Mouse (Mus musculus) thymus, postnatal 36 days (tissue): Measurements from ENCODE around the gene Uba1.

ENCODE experiments used
- DNase-seq, 2 experiments: peaks; one replicate each; pipeline ENCODE4 v3.0.0; 2022; ENCODE audit warnings: mixed read lengths in 2 of 2

Uba1 gene

GRCm38 (mm10) chrX:20658026-20658652, at the start of gene Uba1:
Uba1 (plus strand) TSS chrX:20658326.
- DNase-seq: peak; percentile 80 to 89

DNA sequence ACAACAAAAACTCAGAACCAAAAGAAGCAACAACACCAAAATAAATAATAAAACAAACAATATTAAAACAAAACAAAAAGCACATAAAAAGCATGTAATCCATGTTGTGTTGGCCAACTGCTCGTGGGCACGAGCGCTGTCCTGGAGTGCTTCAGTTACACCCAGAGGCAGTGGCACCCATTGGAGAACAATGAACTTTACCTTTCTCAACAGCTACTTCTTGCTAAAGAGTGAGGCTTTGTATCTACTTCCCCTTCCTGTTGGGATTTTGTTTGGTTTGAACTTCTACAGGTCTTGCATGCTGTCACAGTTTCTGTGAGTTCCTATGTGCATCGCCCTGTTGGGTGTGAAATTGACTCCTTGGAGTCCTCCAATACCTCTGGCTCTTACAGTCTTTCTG, 49.6 kb upstream of the Uba1 start:
- DNase-seq: no peak

- DNase-seq: no peak
Observed at GRCm38 (mm10) chrX:20616861-20617175, 41.3 kb upstream of the Uba1 start.

DNA sequence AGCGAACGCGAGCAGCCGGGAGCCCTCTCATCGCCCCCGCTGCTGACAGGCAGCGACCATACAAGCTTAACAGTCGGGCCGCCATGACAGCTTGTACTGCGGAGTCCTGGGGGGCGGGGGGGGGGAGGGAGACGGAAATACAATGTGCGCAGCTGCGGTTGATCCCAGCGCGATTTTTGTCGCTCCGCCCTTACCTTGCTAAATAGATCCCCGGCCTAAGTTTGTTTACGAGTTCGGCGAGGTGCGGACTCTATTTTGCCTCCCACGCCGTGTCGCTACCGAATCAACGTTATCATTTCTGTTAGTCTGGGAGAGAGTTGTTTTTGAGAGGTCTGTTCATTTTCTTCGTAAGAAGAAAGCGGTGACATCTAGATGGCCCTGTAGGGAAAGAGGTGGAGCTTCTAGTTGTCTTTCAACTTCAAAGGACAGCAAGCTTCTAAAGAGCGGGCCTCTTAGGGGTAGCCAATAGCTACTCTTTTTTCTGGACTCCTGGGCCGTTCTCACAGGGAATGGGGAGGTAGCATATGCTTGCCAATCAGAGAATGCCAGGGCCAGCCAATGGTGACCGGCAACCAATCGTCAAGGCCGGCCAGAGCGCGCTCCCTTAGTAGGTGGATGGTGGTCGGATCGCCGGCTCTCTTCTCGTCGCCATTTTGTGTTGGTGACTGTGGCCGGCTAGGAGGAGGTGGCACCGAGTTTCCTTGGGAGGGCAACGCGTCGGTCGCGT, 40.8 kb upstream of the Uba1 start, which contains the start of the genes Rbm10 and Ndufb11:
Rbm10 (plus strand) TSS at position 328 of the 727 bp plus-strand sequence.
Ndufb11 (minus strand) TSS at position 444 of the 727 bp plus-strand sequence.
- DNase-seq: peak; percentile 70 to 74

GRCm38 (mm10) chrX:20617903-20618399, 40.2 kb upstream of the Uba1 start:
- peak; percentile 59 to 71 for DNase-seq

DNA sequence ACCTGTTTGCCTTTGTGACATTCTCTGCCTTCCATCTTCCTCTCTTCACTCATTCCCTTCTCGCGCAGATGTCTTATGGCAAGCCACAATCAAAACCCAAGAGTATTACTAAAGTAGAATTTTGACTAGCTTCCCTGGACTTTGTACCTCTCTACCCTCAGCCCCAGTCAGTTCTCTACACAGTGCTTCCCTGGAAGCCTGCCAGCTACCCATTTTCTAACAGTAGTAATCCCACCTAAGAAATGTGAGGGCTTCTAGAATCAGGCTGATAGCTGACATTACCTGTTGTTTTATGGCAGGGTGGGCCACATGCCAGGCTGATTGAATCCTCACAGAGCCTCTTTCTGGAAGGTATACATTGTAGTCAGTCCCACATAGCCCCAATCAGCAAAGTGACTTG, 20.0 kb upstream of the Uba1 start:
- no peak for DNase-seq

DNA sequence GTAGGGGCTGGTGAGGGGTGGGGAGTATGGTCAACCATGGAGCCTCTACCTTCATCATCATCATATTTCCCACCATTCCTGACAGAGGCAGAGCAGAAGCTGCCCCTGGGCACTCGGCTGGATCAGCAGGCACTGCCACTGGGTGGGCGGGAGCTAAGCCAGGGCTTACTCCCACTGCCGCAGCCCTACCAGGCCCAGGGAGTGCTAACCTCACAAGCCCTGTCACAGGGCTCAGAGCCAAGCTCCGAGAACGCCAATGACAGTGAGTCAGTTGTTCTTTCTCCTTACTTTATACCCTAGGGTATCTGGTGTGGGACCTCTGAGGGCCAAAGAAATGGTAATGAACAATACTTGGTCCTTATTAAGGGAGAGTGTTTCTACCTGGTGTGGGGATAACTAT, 13.3 kb upstream of the Uba1 start:
- DNase-seq: no peak

GRCm38 (mm10) chrX:20657593-20657992, 533 bp upstream of the Uba1 start:
- no peak for DNase-seq

GRCm38 (mm10) chrX:20658891-20659406, 823 bp downstream of the Uba1 start:
- peak; percentile 18 to 21 for DNase-seq

DNA sequence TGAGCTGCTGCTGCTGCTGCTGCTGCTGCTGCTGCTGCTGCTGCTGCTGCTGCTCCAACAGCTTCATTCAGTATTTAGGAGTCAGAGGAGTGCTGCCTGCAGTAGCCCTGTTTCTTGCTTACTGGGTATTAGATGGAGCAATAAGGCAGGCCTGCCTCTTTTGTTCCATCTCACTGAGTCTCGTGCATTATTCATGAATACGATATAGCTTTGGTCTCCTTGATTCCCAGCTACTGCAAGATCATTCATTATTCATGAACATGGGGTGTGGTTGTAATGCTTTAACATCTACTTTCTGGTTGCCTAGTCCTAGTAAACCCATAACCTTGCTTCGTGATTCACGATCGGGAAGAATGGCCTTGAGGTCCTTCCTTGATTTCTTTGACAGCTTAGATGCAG, 4.2 kb downstream of the Uba1 start:
- no peak for DNase-seq

- DNase-seq: peak; percentile 78 to 85
Observed at GRCm38 (mm10) chrX:20662716-20663443, 4.8 kb downstream of the Uba1 start.

DNA sequence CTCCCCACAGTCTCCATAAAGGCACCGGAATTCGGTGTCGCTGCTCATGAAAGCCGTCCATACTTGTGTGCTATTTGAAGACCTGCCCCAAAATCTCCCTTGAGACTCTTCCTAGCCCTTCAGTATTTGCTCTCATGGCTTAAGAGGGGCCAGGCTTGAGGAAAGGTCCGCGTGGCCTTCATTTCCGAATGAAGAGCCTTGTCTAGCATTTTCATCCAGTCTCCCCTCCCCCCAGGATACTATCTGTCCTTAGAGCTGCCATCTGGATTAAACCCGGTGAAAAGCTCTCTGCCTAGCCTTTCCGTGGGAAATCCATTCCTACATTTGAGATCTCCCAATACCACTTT, 5.3 kb downstream of the Uba1 start:
- no peak for DNase-seq

DNA sequence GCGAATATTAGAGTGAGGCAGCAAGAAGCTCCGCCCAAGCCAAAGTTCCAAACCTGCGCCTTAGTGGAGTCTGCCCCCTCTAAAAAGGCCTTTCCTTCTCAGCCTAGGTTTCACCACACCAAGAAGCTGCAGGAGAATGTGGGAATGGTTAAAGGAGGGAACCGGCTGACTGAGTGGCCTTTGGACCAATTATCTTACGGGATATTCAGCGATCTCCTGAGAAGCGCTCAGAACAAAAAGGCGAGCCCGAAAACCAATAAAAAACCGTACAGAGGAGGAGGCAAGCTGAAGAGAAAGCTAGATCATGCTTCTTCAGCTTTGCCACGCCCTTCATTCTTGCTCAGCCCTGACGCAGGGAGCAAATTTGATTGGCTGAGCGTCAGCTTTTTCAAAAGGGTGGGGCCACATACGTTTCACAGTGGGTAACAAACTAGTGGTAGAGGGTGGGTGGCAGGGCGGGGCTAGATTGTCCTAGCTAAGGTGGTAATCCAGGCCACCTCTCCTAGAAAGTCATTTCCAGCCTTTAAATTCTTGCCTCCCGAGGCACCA, 29.5 kb downstream of the Uba1 start, which contains the start of gene Cdk16:
Cdk16 (plus strand) TSS at position 436 of the 549 bp plus-strand sequence.
- DNase-seq: peak; percentile 76 to 87

- peak; percentile 78 to 89 for DNase-seq
Observed at GRCm38 (mm10) chrX:20688068-20688547, 30.0 kb downstream of the Uba1 start.

GRCm38 (mm10) chrX:20688615-20689014, 30.5 kb downstream of the Uba1 start:
- DNase-seq: peak; percentile 61 to 69

DNA sequence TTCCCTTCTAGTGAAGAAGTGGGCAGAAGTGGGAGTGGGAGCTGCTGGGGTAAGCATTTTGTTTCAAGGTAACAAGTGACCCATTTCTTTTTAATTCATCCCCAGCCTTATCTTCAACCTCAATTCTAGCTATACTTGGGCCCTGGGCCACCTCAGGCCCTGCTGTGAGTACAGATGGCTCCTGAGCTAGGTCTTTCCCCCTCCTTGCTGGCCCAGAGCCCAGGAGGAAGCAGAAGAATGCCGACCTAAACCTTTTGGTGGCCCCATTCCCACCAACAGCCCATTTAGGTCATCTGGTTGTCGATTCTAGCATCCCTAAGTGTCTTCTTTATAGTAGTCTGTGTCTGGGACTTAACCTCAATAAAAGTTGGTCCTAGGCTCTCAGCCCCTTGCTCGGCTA, 33.4 kb downstream of the Uba1 start:
- no peak for DNase-seq

DNA sequence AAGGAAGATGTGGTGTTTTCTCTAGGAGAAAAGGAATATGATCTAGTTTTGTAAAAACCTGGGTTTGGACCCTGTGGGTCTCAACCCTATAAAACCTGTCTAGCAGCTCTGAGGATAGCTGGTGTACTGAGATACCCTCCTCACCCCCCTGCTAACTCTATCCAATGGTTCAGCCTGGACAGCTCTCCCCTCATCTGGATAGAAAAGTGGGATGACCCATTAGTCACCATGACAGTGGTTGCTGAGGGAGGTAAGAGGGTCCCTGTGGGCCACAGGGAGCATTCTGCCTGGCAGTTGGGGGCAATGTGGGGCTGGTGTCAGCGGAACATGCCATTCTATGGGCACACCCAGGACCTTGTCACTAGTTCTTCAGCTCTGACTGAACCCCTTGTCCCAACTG, 34.5 kb downstream of the Uba1 start:
- DNase-seq: no peak

- DNase-seq: no peak
Observed at GRCm38 (mm10) chrX:20695842-20696241, 37.7 kb downstream of the Uba1 start.

DNA sequence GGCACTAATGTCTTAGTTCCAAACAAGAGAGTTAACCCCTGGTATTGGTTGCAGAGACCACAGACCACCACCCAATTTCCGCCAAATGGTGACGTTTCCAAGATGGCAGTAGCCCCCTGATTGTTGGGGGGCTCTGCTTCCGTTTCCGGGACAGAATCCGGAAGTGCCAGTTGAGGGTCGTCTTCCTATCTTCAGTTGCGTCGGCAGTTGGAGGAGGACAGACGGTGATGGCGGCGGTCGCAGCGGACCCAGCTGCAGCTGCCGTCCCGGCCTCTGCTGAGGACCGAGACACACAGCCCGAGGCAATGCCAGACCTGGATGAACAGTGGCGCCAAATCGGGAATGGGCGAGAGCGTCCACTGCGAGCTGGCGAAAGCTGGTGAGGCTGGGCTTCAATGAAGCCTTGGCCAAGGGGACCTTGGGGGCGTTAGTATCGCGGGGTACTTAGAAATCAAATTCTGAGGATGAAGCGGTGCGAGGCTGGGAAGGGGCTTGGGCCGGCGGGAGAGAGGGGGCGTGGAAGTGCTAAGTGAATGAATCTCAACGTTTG, 45.7 kb downstream of the Uba1 start, which contains the start of gene Usp11:
Usp11 (plus strand) TSS at position 166 of the 550 bp plus-strand sequence.
- peak; percentile 30 to 49 for DNase-seq

- peak; percentile 69 to 83 for DNase-seq
Observed at GRCm38 (mm10) chrX:20704295-20705082, 46.4 kb downstream of the Uba1 start.

- DNase-seq: no peak
Observed at GRCm38 (mm10) chrX:20705083-20705402, 46.9 kb downstream of the Uba1 start.

- DNase-seq: no peak
Observed at GRCm38 (mm10) chrX:20728681-20729080, 70.6 kb downstream of the Uba1 start.
